Mouse (Mus musculus) large intestine, adult 2 months (tissue): ENCODE results near the gene Dram1. TPM values are rescaled to one million over a fixed set of nuclear protein-coding genes. Genes with fewer than 3 reads are reported as not detected.
A peak's percentile ranks its signal among the peaks of the same experiment; 100 is the strongest.
"Not testable (repeated sequence)": the region's sequence is repeated elsewhere in the genome, so short reads cannot be mapped to it uniquely, and the experiment has no call there.

Experiments used
- DNase-seq: peaks from one replicate; pipeline ENCODE4 v3.0.0-alpha.2; 2012; ENCODE audit warnings: low read depth, low spot score
- WGBS: fragments of 180-500 bp; shearing (Covaris S2); methylation state at CpG from one replicate; pipeline ENCODE4 v1.1.7; 2018; 5-methylcytosine and 5-hydroxymethylcytosine counted together
- polyA plus RNA-seq: library from polyadenylated mRNA; depleted of rRNA; stranded (reverse); fragments of >200 nt; gene quantifications from 2 replicates; pipeline ENCODE4 v1.2.3, GENCODE M21; 2012

The Dram1 gene
- polyA plus RNA-seq, 1 experiment: 5.5 TPM

- WGBS: 58% methylated on average over 10 of the region's 10 CpGs
- DNase-seq: no peak
Observed at GRCm38 (mm10) chr10:88390096-88390790, 11.4 kb upstream of the Dram1 start.

GRCm38 (mm10) chr10:88389576-88389975 lies 10.7 kb upstream of the Dram1 start:
- 69% methylated on average over 4 of the region's 4 CpGs for WGBS
- no peak for DNase-seq

GRCm38 (mm10) chr10:88386251-88386650 lies 7.4 kb upstream of the Dram1 start:
- 77% methylated on average over 6 of the region's 6 CpGs for WGBS
- no peak for DNase-seq

- 69% methylated on average over 6 of the region's 6 CpGs for WGBS
- DNase-seq: no peak
Observed at GRCm38 (mm10) chr10:88385758-88386157, 6.9 kb upstream of the Dram1 start.

GRCm38 (mm10) chr10:88385290-88385689 lies 6.4 kb upstream of the Dram1 start:
- DNase-seq: no peak
- WGBS: 88% methylated on average over 11 of the region's 11 CpGs

GRCm38 (mm10) chr10:88384081-88384480 lies 5.2 kb upstream of the Dram1 start:
- WGBS: 19% methylated on average over 5 of the region's 5 CpGs
- DNase-seq: no peak

- DNase-seq: no peak
- 77% methylated on average over 4 of the region's 4 CpGs for WGBS
Observed at GRCm38 (mm10) chr10:88383479-88383878, 4.6 kb upstream of the Dram1 start.

GRCm38 (mm10) chr10:88382009-88382408 lies 3.1 kb upstream of the Dram1 start:
- WGBS: 52% methylated on average over 6 of the region's 6 CpGs
- no peak for DNase-seq

GRCm38 (mm10) chr10:88381286-88381685 lies 2.4 kb upstream of the Dram1 start:
- 81% methylated on average over 4 of the region's 4 CpGs for WGBS
- no peak for DNase-seq

- 27% methylated on average over 14 of the region's 14 CpGs for WGBS
- no peak for DNase-seq
Observed at GRCm38 (mm10) chr10:88380430-88381060, 1.7 kb upstream of the Dram1 start.

GRCm38 (mm10) chr10:88380002-88380401 lies 1.1 kb upstream of the Dram1 start:
- DNase-seq: peak; percentile 37

GRCm38 (mm10) chr10:88377666-88378065 lies 1.2 kb downstream of the Dram1 start:
- WGBS: 88% methylated on average over 4 of the region's 4 CpGs
- no peak for DNase-seq

More at GRCm38 (mm10) chr10:88380002-88380401, 1.1 kb upstream of the Dram1 start:
- WGBS: 3% methylated on average over 11 of the region's 11 CpGs

- DNase-seq: peak; percentile 67
- 4% methylated on average over 11 of the region's 11 CpGs for WGBS
Observed at GRCm38 (mm10) chr10:88376770-88377169, 2.1 kb downstream of the Dram1 start.

GRCm38 (mm10) chr10:88374984-88375383 lies 3.9 kb downstream of the Dram1 start:
- DNase-seq: no peak
- 49% methylated on average over 10 of the region's 10 CpGs for WGBS

GRCm38 (mm10) chr10:88372945-88373344 lies 5.9 kb downstream of the Dram1 start:
- WGBS: 73% methylated on average over 2 of the region's 2 CpGs
- not testable (repeated sequence) for DNase-seq

GRCm38 (mm10) chr10:88372436-88372835 lies 6.4 kb downstream of the Dram1 start:
- 81% methylated on average over 4 of the region's 4 CpGs for WGBS
- DNase-seq: no peak

GRCm38 (mm10) chr10:88371793-88372192 lies 7.1 kb downstream of the Dram1 start:
- WGBS: 5% methylated on average over 2 of the region's 2 CpGs
- DNase-seq: no peak

- no peak for DNase-seq
- 50% methylated on average over 4 of the region's 4 CpGs for WGBS
Observed at GRCm38 (mm10) chr10:88369233-88369632, 9.6 kb downstream of the Dram1 start.

GRCm38 (mm10) chr10:88364221-88364620 lies 14.7 kb downstream of the Dram1 start:
- WGBS: 70% methylated on average over 3 of the region's 3 CpGs
- no peak for DNase-seq

- WGBS: 63% methylated on average over 1 of the region's 1 CpGs
- DNase-seq: no peak
Observed at GRCm38 (mm10) chr10:88362218-88362617, 16.7 kb downstream of the Dram1 start.

GRCm38 (mm10) chr10:88356983-88357559 lies 21.8 kb downstream of the Dram1 start:
- 3% methylated on average over 42 of the region's 47 CpGs for WGBS
- no peak for DNase-seq
